Mouse (Mus musculus) C2C12 (cell line): Measurements from ENCODE around the gene Lrch3.

ENCODE experiments used
- CTCF ChIP-seq: IDR thresholded peaks from one replicate; pipeline ENCODE4 v1.5.1; 2011; ENCODE audit not compliant: control insufficient read depth, insufficient read depth, insufficient read length
- FOSL1 ChIP-seq: IDR thresholded peaks from one replicate; pipeline ENCODE4 v1.8.0; 2011; ENCODE audit warnings: mild to moderate bottlenecking, low read length; ENCODE audit not compliant: poor library complexity, insufficient read depth, severe bottlenecking
- MAX ChIP-seq: IDR thresholded peaks from one replicate; pipeline ENCODE4 v1.6.1; 2011; ENCODE audit warnings: mild to moderate bottlenecking, control low read depth
- MYOD1 ChIP-seq: IDR thresholded peaks from one replicate; pipeline ENCODE4 v1.6.1; 2011; ENCODE audit warnings: low read depth; ENCODE audit not compliant: control insufficient read depth, insufficient read length
- MYOG ChIP-seq: IDR thresholded peaks from one replicate; pipeline ENCODE4 v1.6.1; 2011; ENCODE audit not compliant: control insufficient read depth, insufficient read length; ENCODE audit errors: extremely low read depth
- USF1 ChIP-seq: IDR thresholded peaks from one replicate; pipeline ENCODE4 v1.6.1; 2011; ENCODE audit warnings: low read depth, mild to moderate bottlenecking, control low read depth, moderate library complexity

DNA sequence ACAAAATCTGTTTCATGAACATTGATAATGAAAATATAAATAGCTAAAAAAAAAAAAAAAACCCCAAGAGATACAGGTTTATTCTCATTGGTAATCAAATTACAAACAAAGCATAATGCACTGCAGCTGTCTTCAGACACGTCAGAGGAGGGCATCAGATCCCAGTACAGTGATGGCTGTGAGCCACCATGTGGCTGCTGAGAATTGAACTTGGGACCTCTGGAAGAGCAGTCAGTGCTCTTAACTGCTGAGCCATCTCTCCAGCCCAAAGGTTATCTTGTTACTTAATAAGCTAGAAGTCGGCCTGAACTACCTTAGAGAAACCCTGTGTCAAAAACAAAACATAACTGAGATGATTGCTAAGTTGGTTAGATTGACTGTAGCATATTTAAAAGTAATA lies 24.0 kb upstream of the Lrch3 start:
- TF ChIP-seq CTCF (no peak), USF1 (no peak), MYOD1 (no peak), MAX (no peak), MYOG (no peak), FOSL1 (no peak)
